Mouse (Mus musculus): ENCODE results near the gene Aym1.
"Not testable (repeated sequence)": the region's sequence is repeated elsewhere in the genome, so short reads cannot be mapped to it uniquely, and the experiment has no call there.

The Aym1 gene

GRCm38 (mm10) chr5:113357186-113357585 lies at the start of gene Aym1:
Gene Aym1 (plus strand): TSS chr5:113357294.
- DNase-seq (ENCODE audit: low spot score), result no peak

- DNase-seq (ENCODE audit: low spot score), result no peak
Observed at GRCm38 (mm10) chr5:113309491-113310376, 47.4 kb upstream of the Aym1 start.

GRCm38 (mm10) chr5:113310377-113311003 lies 46.6 kb upstream of the Aym1 start, which contains the start of gene Sgsm1:
Gene Sgsm1 (minus strand): TSS chr5:113310786.
- DNase-seq (ENCODE audit: low spot score), result no peak

- no peak for DNase-seq (ENCODE audit: low spot score)
Observed at GRCm38 (mm10) chr5:113313998-113314397, 43.1 kb upstream of the Aym1 start.

GRCm38 (mm10) chr5:113323784-113324638 lies 33.1 kb upstream of the Aym1 start:
- DNase-seq (ENCODE audit: low spot score), result no peak

- no peak for DNase-seq (ENCODE audit: low spot score)
Observed at GRCm38 (mm10) chr5:113329463-113329862, 27.6 kb upstream of the Aym1 start.

- no peak for DNase-seq (ENCODE audit: low spot score)
Observed at GRCm38 (mm10) chr5:113330202-113330601, 26.9 kb upstream of the Aym1 start.

GRCm38 (mm10) chr5:113332239-113332638 lies 24.9 kb upstream of the Aym1 start:
- DNase-seq (ENCODE audit: low spot score), result no peak

GRCm38 (mm10) chr5:113332899-113333298 lies 24.2 kb upstream of the Aym1 start:
- no peak for DNase-seq (ENCODE audit: low spot score)

- DNase-seq (ENCODE audit: low spot score), result no peak
Observed at GRCm38 (mm10) chr5:113334621-113335530, 22.2 kb upstream of the Aym1 start.

- no peak for DNase-seq (ENCODE audit: low spot score)
Observed at GRCm38 (mm10) chr5:113335732-113336131, 21.4 kb upstream of the Aym1 start.

- DNase-seq (ENCODE audit: low spot score), result no peak
Observed at GRCm38 (mm10) chr5:113336281-113336680, 20.8 kb upstream of the Aym1 start.

- DNase-seq (ENCODE audit: low spot score), result no peak
Observed at GRCm38 (mm10) chr5:113344635-113345386, 12.3 kb upstream of the Aym1 start.

GRCm38 (mm10) chr5:113345781-113346180 lies 11.3 kb upstream of the Aym1 start:
- DNase-seq (ENCODE audit: low spot score), result no peak

GRCm38 (mm10) chr5:113346651-113347050 lies 10.4 kb upstream of the Aym1 start:
- not testable (repeated sequence) for DNase-seq (ENCODE audit: low spot score)

GRCm38 (mm10) chr5:113347593-113347992 lies 9.5 kb upstream of the Aym1 start:
- DNase-seq (ENCODE audit: low spot score), result no peak

- no peak for DNase-seq (ENCODE audit: low spot score)
Observed at GRCm38 (mm10) chr5:113348597-113348996, 8.5 kb upstream of the Aym1 start.

GRCm38 (mm10) chr5:113349226-113349625 lies 7.9 kb upstream of the Aym1 start:
- no peak for DNase-seq (ENCODE audit: low spot score)

- no peak for DNase-seq (ENCODE audit: low spot score)
Observed at GRCm38 (mm10) chr5:113349810-113350209, 7.3 kb upstream of the Aym1 start.

- no peak for DNase-seq (ENCODE audit: low spot score)
Observed at GRCm38 (mm10) chr5:113351768-113352167, 5.3 kb upstream of the Aym1 start.

- no peak for DNase-seq (ENCODE audit: low spot score)
Observed at GRCm38 (mm10) chr5:113352636-113353035, 4.5 kb upstream of the Aym1 start.

Measured in T-cell, adult 2 months (primary cell).